Mouse (Mus musculus) left cerebral cortex, adult 9 months (tissue): ENCODE measurements at regions not wholly inside any gene's neighbourhood (a gene's known extent, or its start where the extent isn't known, plus 50 kb on each side); places are given as distances from the start of the nearest gene placed in this dataset.

ENCODE experiments used
- DNase-seq, 2 experiments: peaks; one replicate each; pipeline ENCODE4 v3.0.0; 2022; ENCODE audit warnings: low spot score in 2 of 2

DNA sequence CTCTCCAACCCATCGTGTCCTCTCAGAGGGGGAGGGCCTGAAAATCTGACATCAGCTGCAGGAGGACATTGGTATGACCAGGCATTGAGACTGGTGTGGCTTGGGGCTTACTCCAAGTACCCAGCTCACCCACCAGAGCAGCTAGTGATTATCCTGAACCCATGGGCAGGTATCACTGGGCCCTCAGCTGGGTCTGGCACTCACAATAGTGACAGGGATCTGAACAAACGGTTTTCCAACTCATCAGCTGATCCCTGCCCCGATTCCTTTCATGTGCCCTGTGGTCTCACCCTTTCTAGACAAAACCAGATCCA is 211.2 kb downstream of the Gm26897 start:
- DNase-seq, result no peak

DNA sequence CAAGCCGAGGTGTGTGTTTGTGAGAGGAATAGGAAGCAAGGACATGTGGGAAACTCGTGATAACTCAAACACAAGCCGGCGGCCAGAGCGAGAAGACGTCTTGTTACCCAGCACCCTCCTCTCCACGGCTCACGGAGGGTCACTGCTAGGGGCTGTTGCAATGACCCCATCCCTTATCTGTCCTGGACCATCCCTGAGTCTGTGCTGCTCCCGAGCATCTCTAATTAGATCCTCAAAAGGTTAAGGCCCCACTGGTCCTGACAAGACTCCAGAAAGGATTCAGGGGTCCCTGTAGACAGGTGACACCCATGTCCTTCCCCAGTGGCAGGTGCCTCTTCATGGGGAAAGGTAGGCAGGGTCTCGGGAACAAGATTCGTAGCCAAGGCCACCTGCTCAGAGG is 212.6 kb downstream of the Gm26897 start:
- DNase-seq, result no peak

GRCm38 (mm10) chr5:111957698-111958097 is 224.0 kb downstream of the Gm26897 start:
- DNase-seq, result no peak

- peak in 1 of 2 experiments; percentile 11 for DNase-seq
Observed at GRCm38 (mm10) chr5:111958226-111958625, 224.5 kb downstream of the Gm26897 start.

DNA sequence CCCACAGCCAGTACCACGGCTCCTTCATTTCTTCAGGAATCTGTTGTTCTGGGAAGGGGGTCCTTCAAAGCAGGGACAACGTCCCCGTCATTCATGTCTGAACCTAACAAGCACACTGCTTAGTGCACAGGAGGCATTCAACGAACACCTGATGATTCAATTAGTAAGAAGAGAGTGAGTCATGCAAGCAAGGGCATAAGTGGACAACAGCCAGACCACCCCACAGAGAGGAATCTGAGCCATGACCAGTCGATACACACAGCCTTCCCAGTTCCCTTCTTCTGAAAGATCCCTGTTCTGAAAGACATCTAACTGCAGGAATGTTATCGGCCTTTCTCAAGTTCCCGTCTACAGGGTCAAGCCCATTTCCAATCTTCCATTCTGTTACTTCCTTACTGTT is 231.6 kb downstream of the Gm26897 start:
- no peak for DNase-seq

DNA sequence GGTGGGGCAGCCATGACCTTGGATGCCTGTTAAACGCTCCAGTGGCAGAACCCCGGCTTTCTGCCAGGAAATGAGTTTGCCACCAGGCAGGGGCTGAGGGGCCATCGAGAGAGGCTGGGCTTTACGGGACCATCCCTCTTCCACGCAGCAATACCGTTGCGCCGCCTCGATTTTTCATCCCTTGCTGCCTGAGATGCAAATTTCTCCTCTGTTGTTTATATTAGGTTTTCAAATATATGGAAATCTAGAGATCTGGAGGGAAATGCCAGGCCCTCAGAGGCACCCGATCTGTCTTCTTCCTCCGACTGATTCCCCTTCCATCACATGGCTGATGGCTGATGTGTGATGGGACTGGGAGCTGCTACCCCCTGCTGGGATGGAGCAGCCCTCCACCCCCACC is 234.4 kb downstream of the Gm26897 start:
- DNase-seq, result no peak

DNA sequence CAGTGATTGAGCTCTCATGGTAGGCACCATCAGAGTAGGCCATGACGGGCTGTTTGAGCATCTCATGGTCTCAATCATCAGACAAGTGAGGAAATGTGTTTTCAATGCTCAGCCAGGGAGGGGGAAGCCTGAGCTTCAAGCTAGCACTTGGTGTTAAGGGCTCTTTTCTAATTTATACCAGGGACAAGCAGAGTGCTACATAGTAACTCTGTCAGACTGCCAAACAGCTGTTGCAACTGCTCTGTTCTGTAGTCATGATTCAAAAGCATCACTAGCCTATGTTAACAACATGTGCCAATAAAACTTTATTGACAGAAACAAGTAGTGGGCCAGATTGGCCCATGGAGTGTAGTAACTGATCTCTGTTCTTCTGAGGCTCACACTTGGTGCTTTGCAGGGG is 235.0 kb downstream of the Gm26897 start:
- no peak for DNase-seq

- DNase-seq, result no peak
Observed at GRCm38 (mm10) chr5:111971193-111971592, 237.5 kb downstream of the Gm26897 start.

GRCm38 (mm10) chr5:111971952-111972351 is 238.2 kb downstream of the Gm26897 start:
- no peak for DNase-seq

GRCm38 (mm10) chr5:111975686-111976085 is 242.0 kb downstream of the Gm26897 start:
- DNase-seq, result no peak

- DNase-seq, result no peak
Observed at GRCm38 (mm10) chr5:111979601-111980000, 245.9 kb downstream of the Gm26897 start.

- no peak for DNase-seq
Observed at GRCm38 (mm10) chr5:111982106-111982505, 248.4 kb downstream of the Gm26897 start.

DNA sequence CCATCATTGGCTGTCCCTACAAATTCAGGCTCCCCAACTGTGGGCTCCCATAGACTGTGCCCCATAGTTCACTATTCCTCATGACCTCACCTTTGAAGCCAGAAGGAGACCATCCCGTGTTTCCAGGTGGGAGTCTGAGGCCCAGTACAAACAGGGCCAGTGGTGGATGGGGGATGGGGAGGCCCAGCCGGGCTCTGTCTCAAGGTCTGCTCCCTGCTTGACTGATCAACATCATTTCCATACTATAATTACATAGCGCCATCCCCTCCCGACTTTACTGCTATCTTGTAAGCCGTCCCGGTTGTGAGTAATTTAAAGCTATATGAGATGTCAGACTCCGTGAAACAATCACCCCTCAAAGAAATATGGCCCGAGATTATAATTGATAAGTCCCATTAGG is 252.3 kb downstream of the Gm26897 start:
- DNase-seq, result no peak

- no peak for DNase-seq
Observed at GRCm38 (mm10) chr5:111987036-111987435, 253.3 kb downstream of the Gm26897 start.

DNA sequence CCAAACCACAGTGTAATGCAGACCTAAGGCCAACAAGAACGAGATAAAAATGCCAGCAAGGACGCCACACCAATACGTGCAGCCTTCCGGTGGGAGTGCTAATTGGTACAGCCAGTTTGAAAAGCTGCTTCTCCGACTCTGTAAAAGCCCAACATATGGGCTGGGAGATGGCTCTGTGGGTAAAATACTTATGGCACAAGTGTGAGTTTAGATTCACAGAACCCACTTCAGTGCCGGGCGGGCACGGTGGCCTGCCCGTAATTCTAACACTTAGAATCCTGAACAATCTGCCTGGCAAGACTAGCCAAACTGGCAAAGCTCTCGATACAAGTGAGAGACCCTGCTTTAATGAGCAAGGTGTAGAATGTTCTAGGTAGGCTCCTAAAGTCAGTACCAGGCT is 258.1 kb downstream of the Gm26897 start:
- DNase-seq, result no peak

DNA sequence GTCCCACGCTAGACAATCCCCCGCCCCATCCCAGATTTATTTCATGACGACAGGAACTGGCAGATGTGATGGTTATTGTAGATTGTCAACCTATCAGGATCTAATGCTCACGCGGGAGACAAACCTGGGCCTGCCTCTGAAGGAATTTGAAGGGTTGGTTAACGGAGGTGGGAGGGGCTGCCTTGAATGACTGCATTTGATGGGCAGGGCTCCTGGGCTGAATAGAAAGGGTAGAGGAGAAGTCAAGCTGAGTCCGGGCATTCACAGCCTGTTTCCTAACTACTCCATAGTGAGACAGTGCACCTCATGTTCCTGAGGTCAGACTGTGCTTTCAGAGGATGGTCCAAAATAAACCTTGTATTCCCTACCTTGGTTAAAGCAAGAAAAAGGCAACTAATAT is 259.1 kb downstream of the Cryba4 start:
- no peak for DNase-seq

- DNase-seq, result no peak
Observed at GRCm38 (mm10) chr5:111993930-111994329, 258.4 kb downstream of the Cryba4 start.

- DNase-seq, result no peak
Observed at GRCm38 (mm10) chr5:111996806-111997205, 255.5 kb downstream of the Cryba4 start.

- no peak for DNase-seq
Observed at GRCm38 (mm10) chr5:112001742-112002701, 250.3 kb downstream of the Cryba4 start.

DNA sequence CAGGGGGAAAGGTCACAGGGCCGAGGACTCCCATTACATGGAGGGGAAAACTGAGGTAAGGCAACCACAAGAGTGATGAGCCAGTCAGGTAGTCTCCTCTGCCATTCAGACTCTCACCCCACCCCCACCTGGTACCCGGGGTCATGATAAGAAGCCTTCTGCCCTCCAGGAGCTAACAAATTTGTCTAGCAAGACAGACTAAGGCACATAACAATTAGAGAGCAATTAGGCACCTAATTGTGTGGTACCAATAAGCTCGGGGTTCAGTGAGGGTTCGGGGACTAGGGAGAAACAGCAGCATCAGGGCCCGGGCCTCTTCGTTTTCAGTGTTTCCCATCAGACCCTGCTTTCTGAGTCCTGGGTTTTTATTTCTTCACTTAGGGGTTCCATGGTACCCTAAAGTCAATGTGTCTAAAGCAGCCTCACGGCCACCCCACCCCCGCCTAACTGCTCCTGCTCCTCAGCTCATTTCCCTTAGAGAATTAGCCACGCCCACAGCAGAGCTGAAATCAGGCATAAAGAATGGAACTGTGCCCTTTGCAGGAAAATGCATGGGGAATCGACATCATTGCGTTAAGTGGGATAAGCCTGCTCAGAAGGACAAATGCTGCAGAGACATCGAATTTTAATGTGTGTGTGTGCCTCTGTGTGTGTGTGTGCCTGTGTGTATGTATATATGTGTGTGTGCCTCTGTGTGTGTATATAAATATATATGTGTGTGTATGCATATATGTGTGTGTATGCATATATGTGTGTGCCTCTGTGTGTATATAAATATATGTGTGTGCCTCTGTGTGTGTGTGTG is 249.3 kb downstream of the Cryba4 start:
- DNase-seq, result no peak

GRCm38 (mm10) chr5:112004041-112004440 is 248.3 kb downstream of the Cryba4 start:
- DNase-seq, result no peak

DNA sequence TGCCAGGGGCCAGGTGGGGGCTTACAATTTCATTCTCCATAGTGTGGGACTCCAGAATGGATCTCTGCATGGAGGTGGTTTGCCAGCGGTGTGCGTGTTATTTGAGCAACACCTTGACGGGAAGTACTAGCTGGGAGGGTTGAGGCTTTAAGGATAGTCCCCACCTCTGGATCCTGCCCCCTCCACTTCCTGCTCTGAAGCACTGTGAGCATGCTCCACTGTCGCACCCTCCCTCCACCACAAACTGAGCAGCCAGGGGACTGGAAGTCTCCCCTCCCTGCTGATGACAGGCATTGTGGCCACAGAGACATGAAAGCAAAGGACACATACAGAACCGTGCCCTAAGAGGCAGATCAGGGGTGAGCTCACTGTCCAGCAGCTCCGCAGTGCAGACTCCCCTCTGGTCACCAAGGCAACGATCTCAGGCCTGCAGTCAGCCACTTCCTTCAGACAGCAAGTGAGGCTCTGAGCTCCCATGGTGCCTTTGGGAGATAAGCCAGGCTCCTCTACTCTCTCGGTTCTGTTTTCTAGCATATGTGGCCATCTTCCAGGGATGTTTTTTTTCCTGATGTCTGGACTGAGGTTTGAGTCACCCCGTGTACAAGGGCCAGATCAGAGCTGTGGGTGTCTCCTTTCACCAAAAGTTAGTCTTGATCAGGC is 239.7 kb downstream of the Cryba4 start:
- DNase-seq, result no peak
